Mouse (Mus musculus) lung, adult 18-20 months (tissue): ENCODE results near the gene Zscan22.
"Not testable (repeated sequence)": the region's sequence is repeated elsewhere in the genome, so short reads cannot be mapped to it uniquely, and the experiment has no call there.

Source experiments
- DNase-seq, 2 experiments: peaks; one replicate each; pipeline ENCODE4 v3.0.0; 2022; ENCODE audit warnings: mixed read lengths in 2 of 2

Zscan22 gene

DNA sequence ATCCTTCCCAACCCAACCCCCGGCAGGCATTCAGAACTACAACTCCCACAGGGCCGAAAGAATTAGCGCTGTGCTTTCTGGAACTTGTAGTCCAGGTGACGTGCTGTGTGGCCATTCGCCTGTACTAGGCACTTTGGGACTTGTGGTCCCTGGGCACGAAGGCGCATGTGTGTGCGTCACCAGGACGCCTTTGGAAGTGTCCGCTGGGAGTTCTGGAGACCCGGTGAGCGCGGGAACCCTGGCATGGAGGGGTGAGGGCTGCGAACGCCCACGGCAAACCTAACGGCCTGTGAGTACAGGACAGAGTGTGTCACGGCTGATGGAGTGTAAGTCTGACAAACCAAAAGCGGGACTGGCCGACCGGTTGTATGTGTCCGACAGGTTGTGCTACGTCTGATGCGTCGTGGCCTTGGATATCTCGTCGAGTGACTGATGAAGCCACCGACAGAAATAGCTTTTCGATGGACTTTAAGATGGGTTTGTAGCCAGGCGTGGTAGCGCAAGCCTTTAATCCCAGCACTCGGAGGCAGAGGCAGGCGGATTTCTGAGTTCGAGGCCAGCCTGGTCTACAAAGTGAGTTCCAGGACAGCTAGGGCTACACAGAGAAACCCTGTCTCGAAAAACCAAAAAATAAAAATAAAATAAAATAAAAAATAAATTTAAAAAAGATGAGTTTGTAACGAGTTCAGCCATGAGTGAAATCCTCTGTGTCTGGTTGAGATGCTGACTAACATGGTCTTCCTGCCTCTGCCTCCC is at the start of gene Zscan22:
Gene Zscan22 (plus strand): TSS at position 161 of the 756 bp plus-strand sequence.
- DNase-seq = peak; percentile 94 to 96

- DNase-seq = no peak
Measured at GRCm38 (mm10) chr7:12874301-12874700, 23.3 kb upstream of the Zscan22 start.

GRCm38 (mm10) chr7:12880036-12880435 is 17.6 kb upstream of the Zscan22 start:
- DNase-seq = no peak

GRCm38 (mm10) chr7:12880497-12880896 is 17.1 kb upstream of the Zscan22 start:
- DNase-seq = not testable (repeated sequence)

GRCm38 (mm10) chr7:12880911-12881660 is 16.5 kb upstream of the Zscan22 start, which contains the start of gene Zfp128:
TSS of gene Zfp128 (plus strand) at chr7:12881177.
- peak; percentile 96 for DNase-seq

- DNase-seq = no peak
Measured at GRCm38 (mm10) chr7:12886563-12887266, 10.9 kb upstream of the Zscan22 start.

- no peak for DNase-seq
Measured at GRCm38 (mm10) chr7:12887585-12887984, 10.0 kb upstream of the Zscan22 start.

DNA sequence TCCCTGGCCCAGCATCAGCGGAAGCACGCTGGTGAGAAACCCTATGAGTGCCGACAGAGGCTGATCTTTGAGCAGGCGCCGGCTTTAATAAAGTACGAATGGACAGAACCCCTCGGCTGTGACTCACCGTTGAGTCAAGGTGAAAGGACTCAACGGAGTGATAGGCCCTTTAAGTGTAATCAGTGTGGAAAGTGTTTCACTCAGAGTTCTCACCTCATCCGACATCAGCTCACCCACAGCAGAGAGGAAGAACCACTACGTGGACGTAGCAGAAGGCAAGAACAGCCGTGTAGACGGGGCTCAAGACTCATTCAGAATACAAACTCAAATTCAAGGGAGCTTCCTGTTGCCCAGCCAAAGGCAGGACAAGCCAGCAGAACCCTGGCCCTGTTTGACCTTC is 6.7 kb upstream of the Zscan22 start:
- no peak for DNase-seq

- no peak for DNase-seq
Measured at GRCm38 (mm10) chr7:12891334-12891733, 6.3 kb upstream of the Zscan22 start.

DNA sequence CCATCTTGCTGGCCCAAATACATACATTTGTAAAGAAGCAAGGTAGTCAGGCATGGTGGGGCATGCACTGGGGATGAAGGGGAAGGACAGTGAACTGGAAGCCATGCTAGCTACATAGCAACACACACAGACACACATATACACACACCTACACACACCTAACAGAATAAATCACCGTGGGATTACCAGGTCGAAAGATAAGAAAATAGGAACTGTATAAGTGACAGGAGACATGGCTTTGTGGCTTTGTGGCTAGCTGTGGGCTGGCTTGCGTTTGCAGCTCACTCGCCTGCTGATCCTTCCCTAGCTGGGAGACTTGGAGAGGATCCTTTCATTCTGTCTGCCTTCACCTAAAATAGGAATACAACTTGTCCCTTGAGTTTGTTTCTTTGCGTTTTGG is 3.9 kb downstream of the Zscan22 start:
- no peak for DNase-seq

- no peak for DNase-seq
Measured at GRCm38 (mm10) chr7:12903623-12904022, 6.0 kb downstream of the Zscan22 start.

GRCm38 (mm10) chr7:12905146-12905545 is 7.5 kb downstream of the Zscan22 start:
- DNase-seq = no peak

DNA sequence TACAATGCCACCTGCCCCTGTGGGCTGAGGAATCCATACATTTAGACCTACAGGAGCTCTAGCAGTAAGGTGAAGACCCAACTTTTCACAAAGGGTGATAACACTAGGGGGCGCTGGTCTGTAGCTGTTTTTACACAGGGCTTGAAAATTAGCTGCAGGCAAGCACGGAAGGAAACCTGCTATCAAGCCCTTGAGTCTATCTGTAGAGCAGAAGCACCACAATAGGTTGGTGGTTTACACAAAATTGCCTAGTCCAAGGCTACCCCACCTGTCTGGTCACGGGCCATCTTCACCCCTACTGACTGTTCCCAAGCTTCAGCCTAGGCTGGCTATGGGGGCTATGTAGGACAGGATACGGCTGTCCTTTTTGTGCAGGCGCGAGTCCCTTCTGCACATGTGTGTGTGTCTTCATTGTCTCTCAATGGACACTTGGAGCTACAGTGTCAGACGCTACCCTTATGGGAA is 11.9 kb downstream of the Zscan22 start:
- peak; percentile 76 to 83 for DNase-seq

DNA sequence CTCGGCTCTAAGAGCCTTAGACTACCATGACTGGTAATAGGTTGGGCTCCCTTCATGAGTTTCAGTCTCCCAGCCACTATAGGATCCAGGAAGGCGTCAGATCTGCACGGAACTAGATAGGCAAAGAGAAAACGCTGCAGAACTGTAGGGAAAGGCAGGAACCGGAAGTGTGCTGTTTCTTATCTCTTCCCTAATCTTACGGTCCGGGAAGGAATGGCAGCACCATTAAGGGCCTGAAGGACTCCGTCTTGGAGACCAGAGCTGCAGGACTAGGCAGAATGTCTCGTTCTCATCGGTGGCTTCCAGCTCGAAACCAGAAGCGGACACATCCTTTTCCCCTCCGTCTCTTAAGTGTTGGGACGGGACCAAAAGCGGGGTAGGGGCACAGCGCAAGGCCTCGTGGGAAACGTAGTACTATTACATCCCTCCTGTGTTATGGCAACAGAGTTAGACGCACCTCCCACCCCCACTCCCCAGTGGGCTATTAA is 12.6 kb downstream of the Zscan22 start:
- peak; percentile 53 to 64 for DNase-seq

GRCm38 (mm10) chr7:12913556-12913955 is 15.9 kb downstream of the Zscan22 start:
- DNase-seq = no peak

- DNase-seq = not testable (repeated sequence)
Measured at GRCm38 (mm10) chr7:12920495-12920894, 22.9 kb downstream of the Zscan22 start.

DNA sequence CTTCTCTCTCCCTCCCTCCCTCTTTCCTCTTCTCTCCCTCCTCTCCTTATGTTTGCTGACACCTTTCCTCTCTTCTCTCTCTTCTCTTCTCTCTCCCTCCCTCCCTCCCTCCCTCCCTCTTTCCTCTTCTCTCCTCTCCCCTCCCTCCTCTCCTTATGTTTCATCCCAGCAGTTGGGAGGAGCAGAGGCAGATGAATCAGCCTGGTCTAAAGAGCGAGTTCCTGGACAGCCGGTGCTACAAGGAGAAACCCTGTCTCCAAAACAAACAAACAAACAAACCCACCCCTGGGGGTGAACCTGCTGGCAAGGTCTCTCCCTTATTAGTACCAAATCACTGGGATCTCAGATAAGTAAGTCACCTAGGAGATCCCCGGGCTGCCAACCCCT is 23.7 kb downstream of the Zscan22 start:
- DNase-seq = no peak

DNA sequence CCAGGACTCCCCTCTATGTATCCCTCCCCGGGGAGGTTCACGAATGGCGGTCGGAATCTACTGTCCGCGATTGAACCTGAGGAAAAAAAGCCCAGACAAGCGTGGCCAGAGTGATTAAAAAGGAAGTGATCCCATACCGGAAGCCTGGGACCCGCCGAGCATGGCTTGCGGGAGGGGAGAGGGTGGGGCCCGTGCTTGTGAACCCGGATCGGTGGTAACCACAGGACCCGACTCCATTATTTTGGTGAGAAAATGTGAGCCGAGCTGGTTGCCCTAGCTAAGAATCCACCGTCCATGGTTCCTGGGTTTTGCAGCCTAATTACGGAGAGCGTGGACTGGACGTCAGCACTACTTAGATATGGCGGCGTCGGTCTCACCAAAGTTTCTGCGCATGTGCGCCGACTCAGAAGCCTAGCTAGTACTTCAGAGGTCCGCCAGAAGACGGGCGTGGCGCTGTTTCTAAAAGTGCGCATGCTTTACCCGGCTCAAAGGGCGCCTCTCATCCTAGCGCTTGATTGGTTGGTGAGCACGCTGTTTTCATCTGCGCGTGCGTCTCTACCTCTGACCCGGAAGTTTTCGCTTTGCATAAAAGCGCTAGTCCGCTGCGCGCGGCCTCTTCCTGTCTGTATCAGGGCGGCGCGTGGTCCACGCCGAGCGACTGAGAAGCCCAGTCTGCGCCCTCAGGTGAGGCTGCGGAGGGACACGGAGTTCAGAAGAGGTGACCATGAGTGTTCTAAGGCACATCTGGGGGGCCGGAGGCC is 24.3 kb downstream of the Zscan22 start, which contains the start of gene Rps5:
Gene Rps5 (plus strand): TSS at position 586 of the 761 bp plus-strand sequence.
- peak; percentile 99 for DNase-seq

- DNase-seq = no peak
Measured at GRCm38 (mm10) chr7:12922729-12923128, 25.1 kb downstream of the Zscan22 start.

- no peak for DNase-seq
Measured at GRCm38 (mm10) chr7:12926316-12926715, 28.7 kb downstream of the Zscan22 start.

DNA sequence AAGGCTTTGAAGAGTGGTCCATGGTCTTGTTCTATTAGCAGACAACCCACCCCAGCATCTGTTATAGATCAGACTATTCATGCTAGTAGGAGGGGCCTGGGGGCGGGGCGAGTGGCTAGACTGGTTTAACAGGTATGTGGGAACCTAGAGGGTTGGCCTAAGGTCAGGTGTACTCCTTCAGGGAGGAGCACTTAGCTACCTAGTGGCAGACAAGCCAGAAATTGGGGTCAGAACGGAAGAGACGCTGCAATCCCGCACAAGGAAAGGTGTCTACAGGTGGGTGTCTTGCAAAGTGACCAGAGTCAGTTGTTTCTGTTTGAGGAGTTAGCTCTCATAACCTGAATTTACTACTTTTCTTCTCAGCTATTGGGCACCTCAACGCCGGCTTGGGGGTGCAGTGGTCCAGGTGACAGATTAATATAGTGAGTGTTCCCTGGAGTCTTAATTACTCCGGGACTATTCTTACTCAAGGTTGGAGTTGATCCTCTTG is 29.6 kb downstream of the Zscan22 start, which contains the start of gene Rnf225:
Gene Rnf225 (plus strand): TSS at position 226 of the 490 bp plus-strand sequence.
- peak; percentile 87 to 93 for DNase-seq
